Mouse (Mus musculus): ENCODE data around the gene Olfr1440.

The Olfr1440 gene

GRCm38 (mm10) chr19:12386979-12387378, at the start of gene Olfr1440:
Olfr1440 (plus strand) TSS chr19:12387279.
- no peak for DNase-seq

- no peak for DNase-seq
Observed at GRCm38 (mm10) chr19:12373004-12373403, 14.1 kb upstream of the Olfr1440 start.

DNA sequence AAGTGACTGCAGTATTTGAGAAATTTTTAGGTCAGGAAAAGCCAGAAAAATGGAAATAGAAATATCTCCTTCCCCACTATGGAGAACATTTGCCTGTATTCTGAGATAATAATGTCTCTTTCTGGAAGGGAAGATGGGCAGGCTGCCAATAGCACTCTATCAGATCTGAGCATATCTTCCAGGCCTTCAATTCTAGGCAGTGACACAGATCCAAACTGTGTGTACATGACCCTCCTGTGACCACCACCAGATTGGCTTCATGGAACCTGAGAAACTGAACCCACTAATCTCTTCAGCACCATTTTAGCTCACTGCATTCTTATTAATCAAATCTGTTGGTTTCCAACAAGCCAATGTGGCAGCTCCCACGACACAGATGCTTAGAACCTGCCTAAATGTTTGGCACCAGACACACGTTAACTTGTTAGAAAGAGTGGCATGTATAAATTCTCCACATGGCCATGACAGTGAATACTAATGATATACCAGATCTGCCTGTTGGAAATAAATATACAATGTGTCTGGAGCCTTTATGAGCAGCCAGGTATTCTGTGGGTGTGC, 12.5 kb upstream of the Olfr1440 start:
- peak; percentile 16 to 42 for DNase-seq

DNA sequence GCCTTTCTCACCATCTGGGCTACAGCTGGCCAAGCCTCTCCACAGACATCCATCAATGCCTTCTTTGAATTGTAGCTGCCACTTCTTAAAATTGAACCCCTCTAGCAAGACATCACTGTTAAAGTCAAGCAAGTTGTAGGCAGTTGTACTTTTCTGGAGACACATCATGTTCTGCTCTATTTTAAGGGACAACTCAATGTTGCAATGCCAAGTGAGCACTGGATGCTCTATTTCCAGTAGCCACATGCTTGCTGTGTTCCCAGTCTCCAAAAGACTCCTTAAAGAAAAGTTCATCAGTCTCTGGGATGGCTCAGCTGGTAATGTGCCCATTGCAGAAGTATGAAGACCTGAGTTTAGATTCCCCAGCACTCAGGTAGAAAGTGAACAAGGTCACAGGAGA, 26.7 kb downstream of the Olfr1440 start:
- DNase-seq, result no peak

DNA sequence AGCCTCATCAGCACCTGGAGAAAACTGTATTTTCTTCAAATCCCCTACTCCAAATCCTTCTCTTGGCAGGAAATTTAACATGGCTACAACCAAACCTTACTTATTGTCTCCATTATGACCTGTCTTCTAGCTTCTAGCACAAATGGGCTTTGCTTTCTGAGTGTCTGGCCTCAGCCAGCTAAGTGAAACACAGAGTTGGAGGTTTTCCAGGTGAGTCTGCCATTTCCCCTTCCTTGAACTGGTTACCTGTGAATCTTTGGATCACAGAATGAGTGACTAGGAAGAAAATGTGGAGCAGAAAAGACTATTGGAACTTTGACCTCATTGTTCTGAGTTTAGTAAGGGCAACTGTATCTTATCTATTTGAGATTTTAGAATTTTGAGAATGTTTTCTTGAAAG, 30.3 kb downstream of the Olfr1440 start, which contains the start of gene Olfr1441:
Gene Olfr1441 (plus strand): TSS at position 73 of the 400 bp plus-strand sequence.
- no peak for DNase-seq

DNA sequence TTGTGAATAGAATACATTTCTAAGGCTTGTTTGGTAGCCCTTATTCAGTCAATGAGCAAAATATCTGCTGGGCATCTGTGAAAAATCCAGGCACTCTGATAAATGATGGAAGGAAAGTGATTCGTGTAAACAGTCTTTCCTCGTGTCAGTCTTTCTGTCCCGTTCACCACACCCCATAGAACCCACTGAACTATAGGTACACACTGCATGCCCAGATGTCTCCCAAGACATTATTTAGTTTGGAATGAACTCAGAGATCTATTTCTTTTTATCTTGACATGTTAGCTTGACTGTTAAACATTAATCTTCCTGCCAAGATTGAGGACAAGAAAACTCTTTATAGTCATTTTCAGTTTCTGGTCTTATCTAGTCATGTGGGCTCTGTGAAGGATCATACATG, 31.2 kb downstream of the Olfr1440 start:
- no peak for DNase-seq

DNA sequence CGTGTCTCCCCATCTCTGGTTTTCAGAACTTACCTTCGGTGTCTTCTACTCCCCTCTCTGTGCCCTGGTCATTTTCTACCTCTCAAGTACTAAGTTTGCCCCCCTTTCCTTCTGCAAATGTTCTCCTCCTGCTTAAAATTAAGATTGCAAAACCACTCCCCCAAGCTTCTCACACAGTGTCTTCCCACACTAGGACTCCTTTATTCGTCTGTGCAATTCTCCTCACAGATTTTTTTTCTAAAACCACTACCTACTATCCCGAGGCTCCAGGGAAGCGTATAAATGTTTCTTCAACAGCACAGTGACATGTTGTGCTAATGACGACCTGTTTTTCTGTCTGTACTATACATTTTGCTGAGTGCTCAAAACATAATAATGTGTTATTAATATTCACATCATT, 33.5 kb downstream of the Olfr1440 start:
- DNase-seq, result no peak

DNA sequence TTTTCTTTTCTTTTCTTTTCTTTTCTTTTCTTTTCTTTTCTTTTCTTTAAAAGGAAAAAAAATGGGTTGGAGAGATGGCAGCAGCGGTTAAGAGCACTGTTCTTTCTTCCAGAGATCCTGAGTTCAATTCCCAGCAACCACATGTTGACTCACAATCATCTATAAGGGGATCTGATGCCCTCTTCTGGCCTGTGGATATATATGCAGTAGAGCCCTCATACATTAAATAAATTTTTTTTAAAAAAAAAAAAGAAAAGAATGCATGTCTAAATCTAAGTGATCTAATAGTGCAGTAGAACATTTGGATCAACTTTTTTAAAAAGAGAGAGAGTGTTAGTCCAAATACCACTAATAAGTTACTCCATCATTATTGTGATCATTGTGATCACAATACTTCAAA, 34.6 kb downstream of the Olfr1440 start:
- DNase-seq, result no peak

- DNase-seq, result no peak
Observed at GRCm38 (mm10) chr19:12427101-12427500, 40.0 kb downstream of the Olfr1440 start.

DNA sequence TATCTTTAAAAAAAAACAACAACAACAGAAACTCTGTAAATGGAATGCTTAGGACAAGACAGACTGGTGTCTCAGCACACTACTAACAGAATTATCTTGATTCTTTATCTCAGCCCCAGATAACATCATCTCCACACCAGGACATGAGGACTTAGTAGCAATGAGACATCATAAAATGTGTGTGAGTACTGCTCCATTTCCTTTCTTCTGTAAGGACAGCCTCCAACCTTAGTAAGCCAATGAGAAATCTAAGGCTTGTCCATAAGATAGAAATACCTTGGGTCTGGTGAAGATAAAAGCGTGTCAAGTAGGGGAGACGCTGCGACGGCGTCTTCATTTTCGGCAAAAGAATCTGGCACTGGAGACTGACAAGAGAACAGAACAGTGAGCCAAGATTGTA, 40.5 kb downstream of the Olfr1440 start, which contains the start of gene Pfpl:
Gene Pfpl (plus strand): TSS at position 301 of the 400 bp plus-strand sequence.
- DNase-seq, result no peak

- DNase-seq, result peak; percentile 43 to 47
Observed at GRCm38 (mm10) chr19:12433033-12433432, 46.0 kb downstream of the Olfr1440 start.

GRCm38 (mm10) chr19:12435011-12435416, 47.9 kb downstream of the Olfr1440 start:
- no peak for DNase-seq

- DNase-seq, result no peak
Observed at GRCm38 (mm10) chr19:12435750-12436524, 48.9 kb downstream of the Olfr1440 start.

- DNase-seq, result no peak
Observed at GRCm38 (mm10) chr19:12439581-12439980, 52.5 kb downstream of the Olfr1440 start.

GRCm38 (mm10) chr19:12440103-12440725, 53.1 kb downstream of the Olfr1440 start:
- no peak for DNase-seq

DNA sequence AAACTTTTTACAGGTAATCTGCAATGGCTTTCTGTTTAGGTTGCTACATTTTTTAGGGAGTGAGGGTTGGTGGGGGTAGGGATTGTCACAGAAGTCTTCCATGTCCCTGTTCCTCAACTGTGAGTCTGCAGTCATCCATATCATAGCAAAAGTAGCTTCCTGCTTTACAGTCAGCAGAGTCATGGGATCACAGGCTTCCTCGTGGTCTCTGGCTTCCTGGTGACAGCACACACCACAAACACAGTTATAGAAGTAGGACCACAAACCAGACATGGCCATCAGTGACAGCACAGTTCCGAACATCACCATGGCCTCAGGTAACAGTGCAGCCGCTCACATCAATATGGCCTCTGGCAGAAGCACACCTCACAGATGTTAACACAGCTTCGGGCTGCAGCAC, 55.5 kb downstream of the Olfr1440 start:
- DNase-seq, result no peak

GRCm38 (mm10) chr19:12445014-12445413, 57.9 kb downstream of the Olfr1440 start:
- DNase-seq, result no peak

All from cerebellum, postnatal 10 days (tissue).